Mouse (Mus musculus) stomach, embryonic 15.5 days (tissue): ENCODE data around the gene Rpap3. TPM values are rescaled to one million over a fixed set of nuclear protein-coding genes. Genes with fewer than 3 reads are reported as not detected.

ENCODE experiments used
- ATAC-seq: fragments of 200-750 bp; cut with Nextera tagmentation; 2 replicates; pipeline ENCODE4 v1.8.0; 2017; ENCODE audit warnings: low read depth, moderate number of reproducible peaks, moderate TSS enrichment; ENCODE audit not compliant: insufficient read depth, low FRiP score
- H3K27ac ChIP-seq: fragments of 300-500 bp; sonication (generic); 2 replicates; pipeline ENCODE4 v1.5.1; 2015; ENCODE audit warnings: mild to moderate bottlenecking, inconsistent platforms
- H3K27me3 ChIP-seq: fragments of 300-500 bp; sonication (generic); replicated peaks from 2 replicates; pipeline ENCODE4 v1.6.1; 2015; ENCODE audit warnings: inconsistent platforms
- H3K36me3 ChIP-seq: fragments of 300-500 bp; sonication (generic); 2 replicates; pipeline ENCODE4 v1.6.1; 2015; ENCODE audit warnings: inconsistent platforms
- H3K4me1 ChIP-seq: fragments of 300-500 bp; sonication (generic); 2 replicates; pipeline ENCODE4 v1.6.1; 2015; ENCODE audit warnings: inconsistent platforms
- H3K4me2 ChIP-seq: fragments of 300-500 bp; sonication (generic); 2 replicates; pipeline ENCODE4 v1.6.1; 2015; ENCODE audit warnings: mild to moderate bottlenecking, inconsistent platforms
- H3K4me3 ChIP-seq: fragments of 300-500 bp; sonication (generic); replicated peaks from 2 replicates; pipeline ENCODE4 v1.5.1; 2015; ENCODE audit warnings: inconsistent platforms
- H3K9ac ChIP-seq: fragments of 300-500 bp; sonication (generic); 2 replicates; pipeline ENCODE4 v1.6.1; 2015; ENCODE audit warnings: inconsistent platforms
- H3K9me3 ChIP-seq: fragments of 300-500 bp; sonication (generic); 2 replicates; pipeline ENCODE4 v1.6.1; 2016; ENCODE audit warnings: inconsistent platforms
- WGBS: fragments of 180-500 bp; shearing (Covaris S2); methylation state at CpG from one replicate; pipeline ENCODE4 v1.1.7; 2015; 5-methylcytosine and 5-hydroxymethylcytosine counted together
- polyA plus RNA-seq: library from polyadenylated mRNA; unstranded; fragments of >200 nt; fragmentation: Nextera tagmentation; extraction: Ambion mirVana; gene quantifications from 2 replicates; pipeline ENCODE4 v1.2.1, GENCODE M21; 2015

The Rpap3 gene
- polyA plus RNA-seq, 1 experiment from 2014 or later = 22.3 TPM

DNA sequence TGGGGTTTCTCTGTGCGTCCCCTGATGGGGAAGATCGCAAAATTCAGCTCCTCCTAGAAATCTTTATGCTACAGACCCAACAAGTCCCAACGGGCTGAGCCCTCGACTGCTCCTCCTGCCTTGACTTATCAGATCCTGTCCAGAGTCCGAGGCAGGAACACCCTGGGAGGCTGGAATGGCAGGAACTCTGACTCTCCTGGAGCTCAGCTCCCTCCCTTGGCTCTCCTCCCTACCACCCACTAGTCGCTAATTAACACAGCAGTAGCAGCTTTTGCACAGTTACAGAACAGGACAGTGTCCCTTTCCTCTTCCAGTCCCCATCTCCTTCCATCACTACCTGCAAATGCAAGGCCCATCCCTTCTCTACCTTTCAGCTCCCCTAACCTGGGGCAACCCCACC lies 24.7 kb upstream of the Rpap3 start:
- ATAC-seq = no peak
- Histone ChIP-seq H3K27ac (no peak overlapping the region), H3K36me3 (no peaks in the 10 kb centered on the region), H3K4me1 (no peaks in the 10 kb centered on the region), H3K4me2 (no peak overlapping the region), H3K27me3 (no peaks in the 10 kb centered on the region), H3K9me3 (no peaks in the 10 kb centered on the region), H3K9ac (no peak overlapping the region), H3K4me3 (no peak overlapping the region)
- WGBS = 57% methylated on average over 6 of the region's 6 CpGs

DNA sequence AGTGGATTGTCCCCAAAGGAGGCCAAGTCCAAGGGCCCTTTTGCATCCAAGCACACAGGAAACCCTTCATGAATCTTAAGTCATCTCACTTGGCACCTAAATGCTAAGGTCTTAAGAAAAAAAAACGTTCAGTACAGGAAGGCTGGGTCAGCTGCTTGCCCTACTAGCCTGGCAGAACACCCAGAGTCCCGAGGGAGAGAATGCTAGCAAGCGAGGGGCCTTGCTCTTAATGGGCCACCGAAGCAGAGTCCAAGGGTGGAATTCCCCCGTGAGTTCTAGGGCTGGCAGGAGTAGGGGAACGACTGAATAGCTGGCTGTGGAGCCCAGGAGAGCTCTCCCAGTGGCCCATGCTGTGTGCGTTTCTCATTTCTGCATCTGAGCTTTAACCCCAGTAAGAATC lies 23.2 kb upstream of the Rpap3 start:
- Histone ChIP-seq H3K36me3 (no peaks in the 10 kb centered on the region), H3K9ac (no peak overlapping the region), H3K9me3 (no peaks in the 10 kb centered on the region), H3K27me3 (no peaks in the 10 kb centered on the region), H3K4me1 (no peaks in the 10 kb centered on the region), H3K4me3 (no peak overlapping the region), H3K4me2 (no peak overlapping the region), H3K27ac (no peak overlapping the region)
- WGBS = 58% methylated on average over 7 of the region's 7 CpGs
- ATAC-seq = no peak

DNA sequence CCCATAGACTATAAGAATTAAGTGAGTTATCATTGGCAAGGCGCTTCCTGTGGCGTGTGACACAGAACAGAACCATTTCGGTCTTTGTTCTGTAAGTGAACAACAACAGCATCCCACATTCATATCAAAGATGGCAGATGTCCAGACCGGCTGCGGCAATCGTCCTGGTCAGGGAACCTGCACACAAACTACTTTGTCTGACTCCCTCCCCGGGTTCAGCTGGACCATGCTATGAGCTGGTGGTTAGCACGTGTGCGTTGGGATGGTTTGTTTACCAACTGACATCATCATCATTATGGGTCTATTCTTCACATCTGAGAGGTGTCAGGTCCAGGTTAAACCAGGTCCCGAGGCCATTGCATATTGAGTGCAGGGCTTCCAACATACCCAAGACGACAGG lies 22.8 kb upstream of the Rpap3 start:
- Histone ChIP-seq H3K27ac (no peak overlapping the region), H3K9ac (no peak overlapping the region), H3K9me3 (no peaks in the 10 kb centered on the region), H3K4me1 (no peaks in the 10 kb centered on the region), H3K4me2 (no peak overlapping the region), H3K4me3 (no peak overlapping the region), H3K27me3 (no peaks in the 10 kb centered on the region), H3K36me3 (no peaks in the 10 kb centered on the region)
- no peak for ATAC-seq
- WGBS = 66% methylated on average over 11 of the region's 11 CpGs

DNA sequence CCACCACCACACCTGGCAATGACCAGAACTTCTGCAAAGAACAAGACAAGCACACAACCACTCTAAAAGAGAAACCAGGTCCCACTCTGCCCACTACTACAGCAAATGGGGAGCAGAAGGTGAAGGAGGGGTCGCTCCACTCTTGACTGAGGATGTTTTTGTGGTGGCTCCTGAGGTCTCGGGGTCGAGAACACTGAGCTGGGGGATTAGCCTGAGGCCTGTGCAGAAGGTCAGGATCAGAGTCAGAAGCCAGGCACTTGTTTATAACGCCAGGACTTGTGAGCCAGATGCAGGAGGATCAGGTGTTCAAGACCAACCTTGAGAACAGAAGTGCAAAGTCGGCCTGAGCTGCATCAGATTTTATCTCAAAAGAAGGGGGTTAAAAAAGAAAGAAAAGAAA lies 21.9 kb upstream of the Rpap3 start:
- WGBS = 63% methylated on average over 5 of the region's 5 CpGs
- Histone ChIP-seq H3K9me3 (no peaks in the 10 kb centered on the region), H3K36me3 (no peaks in the 10 kb centered on the region), H3K27me3 (no peaks in the 10 kb centered on the region), H3K4me3 (no peak overlapping the region), H3K27ac (no peak overlapping the region), H3K4me2 (no peak overlapping the region), H3K9ac (no peak overlapping the region), H3K4me1 (no peaks in the 10 kb centered on the region)
- no peak for ATAC-seq

DNA sequence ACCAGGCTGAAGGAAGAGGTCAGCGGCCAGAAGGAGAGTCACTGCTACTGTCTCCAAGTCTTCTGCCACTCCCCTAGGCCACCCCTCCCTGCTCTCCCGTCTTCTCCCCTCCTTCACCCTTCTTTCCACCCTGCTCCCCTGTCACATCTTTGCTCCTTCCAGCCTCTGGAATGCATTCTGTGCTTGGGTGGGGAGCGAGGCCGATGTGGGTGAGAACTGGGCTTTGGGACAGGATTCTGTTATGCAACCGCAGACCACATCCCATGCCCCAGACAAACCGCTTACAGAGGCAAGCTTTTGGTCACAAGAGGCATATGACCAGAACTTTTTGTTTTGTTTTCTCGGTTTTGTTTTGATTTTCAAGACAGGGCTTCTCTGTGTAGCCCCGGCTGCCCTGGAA lies 21.4 kb upstream of the Rpap3 start:
- WGBS = 65% methylated on average over 8 of the region's 8 CpGs
- no peaks in the 10 kb centered on the region for H3K9me3 ChIP-seq
- H3K27me3 ChIP-seq = no peaks in the 10 kb centered on the region
- no peaks in the 10 kb centered on the region for H3K4me1 ChIP-seq
- no peak overlapping the region for H3K4me2 ChIP-seq
- H3K27ac ChIP-seq = no peak overlapping the region
- no peaks in the 10 kb centered on the region for H3K36me3 ChIP-seq
- ATAC-seq = no peak
- H3K9ac ChIP-seq = no peak overlapping the region
- H3K4me3 ChIP-seq = no peak overlapping the region

DNA sequence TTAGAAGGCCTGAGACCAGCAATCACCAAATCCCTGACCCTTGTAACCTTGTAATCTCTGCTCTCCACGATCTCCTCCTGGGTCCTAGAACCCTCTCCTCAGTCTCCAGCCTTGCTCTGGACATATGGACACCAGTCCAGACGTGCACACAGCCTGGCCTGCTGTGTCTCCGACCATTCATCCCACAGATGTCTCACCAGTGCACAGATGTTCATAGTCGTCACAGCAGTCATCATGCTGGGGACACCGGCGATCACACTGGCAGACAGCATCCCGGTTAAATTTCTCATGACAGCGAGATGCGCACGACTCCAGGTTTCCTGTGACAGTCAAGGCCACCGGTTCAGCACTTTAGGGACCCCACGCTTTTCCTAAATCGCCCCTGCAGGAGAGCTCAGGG lies 20.7 kb upstream of the Rpap3 start:
- Histone ChIP-seq H3K36me3 (no peaks in the 10 kb centered on the region), H3K27ac (no peak overlapping the region), H3K9ac (no peak overlapping the region), H3K4me3 (no peak overlapping the region), H3K4me2 (no peak overlapping the region), H3K9me3 (no peaks in the 10 kb centered on the region), H3K4me1 (no peaks in the 10 kb centered on the region), H3K27me3 (no peaks in the 10 kb centered on the region)
- no peak for ATAC-seq
- 84% methylated on average over 13 of the region's 13 CpGs for WGBS

DNA sequence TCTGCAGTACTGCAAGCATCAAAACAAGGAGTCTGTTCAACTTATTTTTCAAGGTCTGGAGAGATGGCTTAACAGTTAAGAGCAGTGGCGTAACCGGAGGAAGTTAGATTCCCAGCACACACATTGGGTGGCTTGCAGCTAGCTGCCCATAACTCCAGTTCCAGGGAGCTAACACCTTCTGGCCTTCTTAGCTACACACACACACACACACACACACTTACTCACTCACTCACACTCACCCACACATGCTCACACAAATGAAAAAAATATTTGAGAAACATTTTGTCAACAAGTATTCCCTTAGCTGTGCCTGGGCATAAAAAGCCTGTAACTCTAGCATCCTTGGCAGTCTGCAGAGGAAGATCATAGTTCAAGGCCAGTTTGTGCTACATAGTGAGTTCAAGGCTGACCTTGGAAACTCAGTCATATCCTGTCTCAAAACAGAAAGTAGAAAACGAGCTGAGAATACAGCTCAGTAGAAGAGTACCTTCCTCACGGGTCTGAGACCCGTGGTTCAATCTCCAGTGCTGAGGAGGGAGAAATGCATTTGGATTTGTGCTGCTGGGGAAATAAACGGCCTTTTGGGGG lies 19.7 kb upstream of the Rpap3 start:
- Histone ChIP-seq H3K4me2 (no peak overlapping the region), H3K27me3 (no peaks in the 10 kb centered on the region), H3K9ac (no peak overlapping the region), H3K4me1 (no peaks in the 10 kb centered on the region), H3K36me3 (no peaks in the 10 kb centered on the region), H3K9me3 (no peaks in the 10 kb centered on the region), H3K4me3 (no peak overlapping the region), H3K27ac (no peak overlapping the region)
- no peak for ATAC-seq
- 78% methylated on average over 6 of the region's 6 CpGs for WGBS

DNA sequence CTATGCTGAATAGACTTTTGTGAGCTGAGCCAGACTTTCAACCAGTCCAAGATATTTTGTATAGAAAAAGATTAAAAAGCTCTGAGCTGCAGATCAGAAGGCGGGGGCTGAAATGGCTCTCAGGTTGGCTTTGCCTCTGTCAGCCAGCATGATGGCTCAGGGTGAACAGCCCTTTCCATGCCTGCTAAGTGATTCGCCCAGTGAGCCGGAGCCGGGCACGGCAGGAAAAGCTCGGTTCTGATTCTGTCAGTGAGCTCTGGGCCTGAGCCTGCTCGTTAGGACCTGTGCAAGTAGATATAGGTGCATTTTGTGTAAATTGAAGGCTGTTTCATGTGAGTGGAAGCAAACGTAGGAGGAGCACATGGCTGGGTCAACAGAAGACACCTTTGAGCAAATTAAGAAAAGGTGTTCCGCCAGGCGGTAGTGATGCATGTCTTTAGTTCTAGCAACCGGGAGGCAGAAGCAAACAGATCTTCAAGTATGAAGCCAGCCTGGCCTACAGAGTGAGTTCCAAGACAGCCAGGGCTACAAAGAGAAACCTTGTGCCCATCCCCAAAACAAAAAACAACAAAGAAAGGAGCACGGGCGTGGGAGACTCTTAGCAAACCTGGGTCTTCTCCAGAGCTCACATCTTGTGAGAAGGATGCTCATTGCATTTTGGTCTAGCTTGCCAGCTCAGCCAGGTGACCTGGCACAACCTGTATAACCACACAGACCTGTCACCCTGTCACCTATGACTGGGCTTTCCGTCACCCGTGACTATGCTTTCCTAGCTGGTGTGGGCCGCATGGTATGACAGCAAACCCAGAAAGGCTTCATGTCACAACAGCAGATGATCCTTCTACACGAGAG lies 18.9 kb upstream of the Rpap3 start:
- Histone ChIP-seq H3K9ac (no peak overlapping the region), H3K4me1 (no peaks in the 10 kb centered on the region), H3K4me2 (no peak overlapping the region), H3K9me3 (no peaks in the 10 kb centered on the region), H3K36me3 (no peaks in the 10 kb centered on the region), H3K4me3 (no peak overlapping the region), H3K27me3 (no peaks in the 10 kb centered on the region), H3K27ac (no peak overlapping the region)
- WGBS = 78% methylated on average over 17 of the region's 17 CpGs
- ATAC-seq = no peak

DNA sequence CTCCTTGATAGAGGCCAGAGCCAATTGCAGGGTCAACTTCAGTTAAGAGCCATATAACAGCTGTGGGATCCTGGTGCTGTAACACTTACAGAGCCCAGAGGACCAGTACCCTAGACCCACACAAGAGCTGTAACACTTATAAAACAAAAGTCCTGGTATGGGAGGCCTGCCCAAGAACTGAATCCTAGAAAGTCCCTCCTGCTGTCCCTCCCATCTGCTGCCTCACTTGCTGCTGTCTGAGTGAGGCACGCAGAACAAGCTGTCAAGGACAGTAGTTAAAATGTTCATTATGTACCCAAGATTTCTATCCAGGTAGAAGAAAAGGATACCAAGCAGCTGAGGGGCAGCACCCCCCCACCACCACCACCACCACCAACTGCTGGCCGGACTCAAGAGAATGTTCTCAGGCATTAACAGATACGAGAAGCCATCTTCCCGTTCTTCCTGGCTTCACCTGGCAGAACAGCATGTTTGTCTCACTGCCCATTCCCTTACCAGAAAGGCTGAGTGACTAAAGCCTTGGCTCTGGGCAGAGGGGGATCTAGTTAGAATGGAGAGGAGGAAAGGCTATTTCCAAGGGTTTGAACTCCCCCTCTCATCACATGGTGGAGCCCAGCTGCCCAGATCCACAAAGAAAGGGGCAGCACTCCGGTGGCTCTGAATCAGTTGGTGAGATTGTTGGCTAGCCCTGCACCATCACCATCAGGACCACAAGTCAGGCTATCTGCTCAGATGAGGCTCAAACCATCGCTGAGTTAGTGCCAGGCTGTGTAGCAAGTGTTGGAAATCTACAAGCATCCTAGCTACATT lies 18.1 kb upstream of the Rpap3 start:
- WGBS = 83% methylated on average over 6 of the region's 6 CpGs

DNA sequence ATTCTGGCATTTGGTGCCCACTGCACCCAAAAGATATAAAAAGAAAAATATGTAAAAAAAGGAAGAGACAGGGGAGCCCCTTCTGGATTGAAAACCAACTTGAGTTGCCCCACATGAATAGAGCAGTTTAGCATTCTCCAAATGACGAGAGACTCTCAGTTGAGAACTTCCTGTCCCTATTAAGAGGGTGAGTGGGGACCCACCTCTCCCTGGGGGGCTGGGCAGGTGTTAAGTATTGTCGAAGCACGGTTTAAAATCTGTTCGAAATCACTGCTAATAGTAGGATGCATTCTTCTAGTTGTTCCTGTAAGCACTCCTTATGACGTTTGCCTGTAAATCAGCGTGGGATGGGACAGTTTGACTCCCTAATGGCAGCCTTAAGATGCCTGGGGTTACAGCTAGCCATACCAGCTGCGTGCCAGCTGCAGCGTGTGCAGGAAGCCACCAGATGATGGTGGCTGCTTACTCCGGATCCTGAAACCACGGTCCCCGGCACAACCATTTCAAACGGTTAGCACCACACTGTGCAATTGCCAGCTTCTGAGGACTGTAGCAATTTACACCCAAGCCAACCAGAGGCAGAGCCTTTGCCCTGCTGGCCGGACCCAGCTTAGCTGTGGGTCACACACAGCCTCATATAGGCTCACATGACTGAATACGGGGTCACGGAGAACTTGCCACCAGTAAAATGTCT lies 15.5 kb upstream of the Rpap3 start:
- Histone ChIP-seq H3K9ac (no peak overlapping the region), H3K4me2 (no peak overlapping the region), H3K9me3 (no peaks in the 10 kb centered on the region), H3K4me1 (no peaks in the 10 kb centered on the region), H3K27me3 (0 out of 2 replicates have a peak, but pooled peaks cover 3% of the 10 kb centered on the region), H3K4me3 (no peak overlapping the region), H3K36me3 (no peaks in the 10 kb centered on the region), H3K27ac (no peak overlapping the region)
- ATAC-seq = no peak
- 71% methylated on average over 15 of the region's 15 CpGs for WGBS

More for the DNA sequence above, 18.1 kb upstream of the Rpap3 start:
- no peak overlapping the region for H3K4me3 ChIP-seq
- no peaks in the 10 kb centered on the region for H3K9me3 ChIP-seq
- no peaks in the 10 kb centered on the region for H3K4me1 ChIP-seq
- H3K27ac ChIP-seq = no peak overlapping the region
- H3K27me3 ChIP-seq = 0 out of 2 replicates have a peak, but pooled peaks cover 3% of the 10 kb centered on the region
- no peak for ATAC-seq
- no peak overlapping the region for H3K4me2 ChIP-seq
- H3K36me3 ChIP-seq = no peaks in the 10 kb centered on the region
- no peak overlapping the region for H3K9ac ChIP-seq

DNA sequence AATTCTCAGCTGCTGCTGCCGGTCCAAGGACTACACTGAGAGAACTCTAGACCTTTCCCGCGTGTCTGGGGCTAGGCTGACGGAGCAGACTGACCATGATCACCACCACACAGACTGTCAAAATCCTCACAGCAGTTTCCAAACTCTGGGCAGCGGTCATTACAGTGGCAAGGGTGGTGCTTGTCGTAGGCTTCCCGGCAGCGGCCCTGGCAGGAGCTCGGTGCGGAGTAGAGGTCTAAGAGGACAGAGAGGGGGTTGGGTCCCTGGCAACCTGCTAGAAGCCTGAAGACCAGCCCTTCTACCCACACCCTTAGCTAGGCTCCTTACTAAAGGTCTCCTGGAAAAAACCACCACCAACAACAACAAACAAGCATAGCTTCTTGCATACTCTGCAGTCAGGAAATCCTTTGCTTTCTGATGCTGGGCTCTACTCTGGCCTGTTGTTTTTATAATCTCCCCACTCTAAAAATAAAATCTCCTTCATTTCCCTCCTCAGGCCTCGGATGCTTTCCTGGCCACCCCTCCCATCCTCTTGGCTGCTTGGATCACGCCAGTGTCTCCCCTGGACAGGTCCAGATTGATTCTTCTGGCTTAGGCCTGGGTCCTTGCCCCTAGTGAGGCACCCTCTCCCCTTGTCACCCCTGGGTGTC lies 14.5 kb upstream of the Rpap3 start:
- no peak overlapping the region for H3K9ac ChIP-seq
- no peaks in the 10 kb centered on the region for H3K36me3 ChIP-seq
- ATAC-seq = no peak
- no peak overlapping the region for H3K27ac ChIP-seq
- H3K4me3 ChIP-seq = no peak overlapping the region
- no peaks in the 10 kb centered on the region for H3K4me1 ChIP-seq
- no peaks in the 10 kb centered on the region for H3K9me3 ChIP-seq
- no peak overlapping the region for H3K4me2 ChIP-seq
- H3K27me3 ChIP-seq = 0 out of 2 replicates have a peak, but pooled peaks cover 3% of the 10 kb centered on the region
- WGBS = 76% methylated on average over 12 of the region's 12 CpGs
